Mouse (Mus musculus) neural tube, embryonic 13.5 days (tissue): ENCODE results near the gene Dnah6. TPM values are rescaled to one million over a fixed set of nuclear protein-coding genes. Genes with fewer than 3 reads are reported as not detected.

Experiments
- ATAC-seq: fragments of 200-750 bp; cut with Nextera tagmentation; 2 replicates; pipeline ENCODE4 v1.8.0; 2017; ENCODE audit warnings: low read depth, mild to moderate bottlenecking, moderate TSS enrichment, moderate library complexity
- H3K27ac ChIP-seq: fragments of 300-500 bp; sonication (generic); replicated peaks from 2 replicates; pipeline ENCODE4 v1.5.1; 2015; ENCODE audit warnings: moderate library complexity, mild to moderate bottlenecking, inconsistent platforms
- H3K27me3 ChIP-seq: fragments of 300-500 bp; sonication (generic); 2 replicates; pipeline ENCODE4 v1.6.1; 2015; ENCODE audit warnings: mild to moderate bottlenecking, inconsistent platforms
- H3K36me3 ChIP-seq: fragments of 300-500 bp; sonication (generic); 2 replicates; pipeline ENCODE4 v1.6.1; 2015; ENCODE audit warnings: mild to moderate bottlenecking, inconsistent platforms
- H3K4me1 ChIP-seq: fragments of 300-500 bp; sonication (generic); replicated peaks from 2 replicates; pipeline ENCODE4 v1.6.1; 2015; ENCODE audit warnings: inconsistent platforms
- H3K4me2 ChIP-seq: fragments of 300-500 bp; sonication (generic); 2 replicates; pipeline ENCODE4 v1.6.1; 2015; ENCODE audit warnings: inconsistent platforms, mild to moderate bottlenecking, moderate library complexity
- H3K4me3 ChIP-seq: fragments of 300-500 bp; sonication (generic); 2 replicates; pipeline ENCODE4 v1.5.1; 2015; ENCODE audit warnings: mild to moderate bottlenecking, inconsistent platforms
- H3K9ac ChIP-seq: fragments of 300-500 bp; sonication (generic); 2 replicates; pipeline ENCODE4 v1.6.1; 2015; ENCODE audit warnings: moderate library complexity, mild to moderate bottlenecking, inconsistent platforms
- H3K9me3 ChIP-seq: fragments of 300-500 bp; sonication (generic); 2 replicates; pipeline ENCODE4 v1.6.1; 2016; ENCODE audit warnings: inconsistent platforms
- WGBS: fragments of 180-500 bp; shearing (Covaris S2); methylation state at CpG from one replicate; pipeline ENCODE4 v1.1.7; 2015; 5-methylcytosine and 5-hydroxymethylcytosine counted together
- polyA plus RNA-seq: library from polyadenylated mRNA; unstranded; fragments of >200 nt; fragmentation: Nextera tagmentation; extraction: Ambion mirVana; gene quantifications from 2 replicates; pipeline ENCODE4 v1.2.1, GENCODE M21; 2015

The Dnah6 gene
- polyA plus RNA-seq, 1 experiment from 2014 or later: 0.08 TPM

DNA sequence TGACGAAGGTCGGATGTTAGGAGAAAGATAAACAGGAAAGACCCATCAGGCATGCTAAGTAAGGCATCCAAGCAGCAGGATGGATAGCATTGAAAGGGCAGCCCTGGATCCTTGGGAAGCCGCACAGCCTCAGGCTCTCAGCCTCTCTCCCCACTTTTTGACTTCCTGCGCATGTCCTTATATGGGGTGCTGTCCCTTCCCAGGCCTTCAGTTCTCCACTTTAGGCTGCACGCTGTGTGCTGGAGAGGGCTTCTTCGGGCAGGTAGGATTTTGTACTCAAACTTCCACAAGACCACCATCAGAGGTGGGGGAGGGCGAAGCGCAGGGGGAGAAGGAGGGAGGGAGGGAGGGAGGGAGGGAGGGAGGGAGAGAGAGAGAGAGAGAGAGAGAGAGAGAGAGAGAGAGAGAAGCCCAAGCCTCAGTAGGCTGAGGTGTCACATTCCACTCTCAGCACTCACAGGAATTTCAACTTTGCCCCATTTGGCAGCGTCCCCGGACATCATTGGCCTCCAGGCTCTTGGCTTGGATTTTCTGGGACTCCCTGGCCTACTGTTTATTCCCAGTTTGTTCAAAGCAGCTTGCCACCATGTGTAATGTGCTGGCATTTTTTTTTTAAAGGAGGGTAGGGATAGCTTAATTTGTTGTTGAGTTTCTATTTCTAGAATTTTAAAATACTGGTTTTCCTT lies 1.5 kb upstream of the Dnah6 start:
- no peaks in the 10 kb centered on the region for H3K36me3 ChIP-seq
- H3K27me3 ChIP-seq: no peaks in the 10 kb centered on the region
- no peak overlapping the region for H3K27ac ChIP-seq
- H3K4me2 ChIP-seq: peak overlapping the region; percentile 34
- H3K9ac ChIP-seq: no peak overlapping the region
- ATAC-seq: no peak
- 18% methylated on average over 10 of the region's 10 CpGs for WGBS
- no peaks in the 10 kb centered on the region for H3K9me3 ChIP-seq
- no peak overlapping the region for H3K4me3 ChIP-seq
- peaks cover 10% of the 10 kb centered on the region for H3K4me1 ChIP-seq

- no peaks in the 10 kb centered on the region for H3K9me3 ChIP-seq
- H3K4me2 ChIP-seq: peak overlapping the region; percentile 62
- peak; percentile 85 for ATAC-seq
- H3K9ac ChIP-seq: peak overlapping the region; percentile 52
- H3K36me3 ChIP-seq: no peaks in the 10 kb centered on the region
- peak overlapping the region; percentile 42 for H3K4me3 ChIP-seq
- peak overlapping the region; percentile 71 for H3K27ac ChIP-seq
- peaks cover 10% of the 10 kb centered on the region for H3K4me1 ChIP-seq
- WGBS: 28% methylated on average over 21 of the region's 23 CpGs
- no peaks in the 10 kb centered on the region for H3K27me3 ChIP-seq
Measured at GRCm38 (mm10) chr6:73221958-73222735, 696 bp upstream of the Dnah6 start.

- Histone ChIP-seq H3K27me3 (no peaks in the 10 kb centered on the region), H3K4me3 (no peak overlapping the region), H3K4me1 (no peaks in the 10 kb centered on the region), H3K36me3 (no peaks in the 10 kb centered on the region), H3K9me3 (no peaks in the 10 kb centered on the region), H3K27ac (no peak overlapping the region), H3K4me2 (no peak overlapping the region), H3K9ac (no peak overlapping the region)
- no peak for ATAC-seq
Measured at GRCm38 (mm10) chr6:73211602-73212001, 9.8 kb downstream of the Dnah6 start.

DNA sequence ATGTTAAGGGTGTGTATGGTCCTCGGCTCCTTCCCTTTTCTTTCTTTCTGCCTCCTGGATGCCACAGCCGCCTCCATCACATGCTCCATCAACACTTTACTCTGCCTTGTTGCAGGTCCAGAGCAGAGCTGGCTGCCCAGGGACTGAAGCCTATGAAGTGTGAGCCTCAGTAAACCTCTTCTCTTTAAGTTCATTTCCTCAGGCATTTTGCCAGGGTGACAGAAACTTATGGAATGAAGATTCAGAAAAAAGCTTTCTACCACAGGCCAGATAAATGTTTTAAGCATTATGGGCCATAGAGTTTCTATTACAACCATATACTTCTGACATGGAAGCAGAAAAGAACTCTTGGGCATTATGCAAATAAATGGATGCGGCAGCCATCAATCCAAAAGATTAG lies 10.4 kb downstream of the Dnah6 start:
- H3K27me3 ChIP-seq: no peaks in the 10 kb centered on the region
- no peak overlapping the region for H3K27ac ChIP-seq
- ATAC-seq: no peak
- no peaks in the 10 kb centered on the region for H3K9me3 ChIP-seq
- no peak overlapping the region for H3K4me3 ChIP-seq
- no peaks in the 10 kb centered on the region for H3K36me3 ChIP-seq
- H3K4me2 ChIP-seq: no peak overlapping the region
- WGBS: 91% methylated on average over 3 of the region's 3 CpGs
- H3K4me1 ChIP-seq: no peaks in the 10 kb centered on the region
- H3K9ac ChIP-seq: no peak overlapping the region

- Histone ChIP-seq H3K9me3 (no peaks in the 10 kb centered on the region), H3K27me3 (no peaks in the 10 kb centered on the region), H3K4me3 (no peak overlapping the region), H3K4me1 (no peaks in the 10 kb centered on the region), H3K27ac (no peak overlapping the region), H3K9ac (no peak overlapping the region), H3K4me2 (no peak overlapping the region), H3K36me3 (no peaks in the 10 kb centered on the region)
- 87% methylated on average over 4 of the region's 4 CpGs for WGBS
- ATAC-seq: no peak
Measured at GRCm38 (mm10) chr6:73210445-73210972, 10.9 kb downstream of the Dnah6 start.

- WGBS: 93% methylated on average over 6 of the region's 6 CpGs
- no peak overlapping the region for H3K27ac ChIP-seq
Measured at GRCm38 (mm10) chr6:73209598-73209997, 11.9 kb downstream of the Dnah6 start.

DNA sequence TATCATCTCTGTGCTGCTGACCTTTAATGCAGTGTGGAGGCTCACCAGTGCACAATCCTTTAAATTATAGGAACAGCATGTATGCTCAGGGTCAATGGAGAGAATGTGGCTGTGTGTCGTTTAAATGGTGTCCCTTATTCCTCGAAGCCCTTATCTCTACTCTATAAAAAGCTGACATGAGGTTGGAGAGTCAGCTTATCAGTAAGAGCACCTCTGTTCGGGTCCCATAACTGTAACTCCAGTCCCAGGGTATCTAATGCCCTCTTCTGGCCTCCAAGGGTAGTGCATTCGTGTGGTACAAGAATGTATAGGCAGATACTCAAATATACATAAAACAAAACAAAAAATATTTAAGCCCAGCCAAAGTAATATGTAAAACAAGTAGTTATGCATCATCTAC lies 16.5 kb downstream of the Dnah6 start:
- Histone ChIP-seq H3K27ac (no peak overlapping the region), H3K27me3 (no peaks in the 10 kb centered on the region), H3K4me2 (no peak overlapping the region), H3K36me3 (no peaks in the 10 kb centered on the region), H3K9me3 (no peaks in the 10 kb centered on the region), H3K4me1 (no peaks in the 10 kb centered on the region), H3K9ac (no peak overlapping the region), H3K4me3 (no peak overlapping the region)
- WGBS: 80% methylated on average over 4 of the region's 4 CpGs
- ATAC-seq: no peak

More at GRCm38 (mm10) chr6:73209598-73209997, 11.9 kb downstream of the Dnah6 start:
- no peaks in the 10 kb centered on the region for H3K36me3 ChIP-seq
- H3K9ac ChIP-seq: no peak overlapping the region
- no peak for ATAC-seq
- H3K27me3 ChIP-seq: no peaks in the 10 kb centered on the region
- H3K4me1 ChIP-seq: no peaks in the 10 kb centered on the region
- no peak overlapping the region for H3K4me2 ChIP-seq
- no peaks in the 10 kb centered on the region for H3K9me3 ChIP-seq
- no peak overlapping the region for H3K4me3 ChIP-seq

- no peak overlapping the region for H3K4me2 ChIP-seq
- no peaks in the 10 kb centered on the region for H3K36me3 ChIP-seq
- H3K27me3 ChIP-seq: no peaks in the 10 kb centered on the region
- no peak overlapping the region for H3K4me3 ChIP-seq
- ATAC-seq: no peak
- 83% methylated on average over 2 of the region's 2 CpGs for WGBS
- H3K4me1 ChIP-seq: no peaks in the 10 kb centered on the region
- no peaks in the 10 kb centered on the region for H3K9me3 ChIP-seq
- H3K9ac ChIP-seq: no peak overlapping the region
- H3K27ac ChIP-seq: no peak overlapping the region
Measured at GRCm38 (mm10) chr6:73203724-73204123, 17.7 kb downstream of the Dnah6 start.

DNA sequence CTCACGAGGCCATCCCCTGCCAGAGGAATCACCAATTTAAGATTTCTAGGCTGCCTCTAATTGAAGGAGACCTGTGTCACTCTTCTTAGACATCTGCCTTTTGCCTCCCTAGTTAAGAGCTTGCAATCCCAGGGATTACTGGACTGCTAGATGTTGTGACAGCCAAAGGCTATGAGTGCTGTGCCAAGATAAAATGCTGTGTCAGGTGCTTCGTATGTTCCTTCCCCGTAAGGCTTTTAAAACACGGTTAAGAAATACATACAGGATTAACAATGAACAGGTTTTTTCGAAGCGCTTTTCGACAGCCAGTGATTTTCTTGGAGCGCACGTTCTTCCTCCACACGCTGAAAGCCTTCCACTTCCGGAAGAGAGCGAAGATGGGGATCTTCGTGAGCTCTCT lies 26.2 kb downstream of the Dnah6 start:
- no peak for ATAC-seq
- no peaks in the 10 kb centered on the region for H3K9me3 ChIP-seq
- H3K4me2 ChIP-seq: no peak overlapping the region
- no peaks in the 10 kb centered on the region for H3K36me3 ChIP-seq
- no peak overlapping the region for H3K9ac ChIP-seq
- H3K4me1 ChIP-seq: no peaks in the 10 kb centered on the region
- no peak overlapping the region for H3K4me3 ChIP-seq
- WGBS: 93% methylated on average over 13 of the region's 13 CpGs
- no peak overlapping the region for H3K27ac ChIP-seq
- no peaks in the 10 kb centered on the region for H3K27me3 ChIP-seq

- Histone ChIP-seq H3K9ac (no peak overlapping the region), H3K9me3 (no peaks in the 10 kb centered on the region), H3K36me3 (no peaks in the 10 kb centered on the region), H3K27ac (no peak overlapping the region), H3K4me3 (no peak overlapping the region), H3K27me3 (no peaks in the 10 kb centered on the region), H3K4me2 (no peak overlapping the region), H3K4me1 (no peaks in the 10 kb centered on the region)
- WGBS: 73% methylated on average over 6 of the region's 6 CpGs
- ATAC-seq: no peak
Measured at GRCm38 (mm10) chr6:73190756-73191155, 30.7 kb downstream of the Dnah6 start.

DNA sequence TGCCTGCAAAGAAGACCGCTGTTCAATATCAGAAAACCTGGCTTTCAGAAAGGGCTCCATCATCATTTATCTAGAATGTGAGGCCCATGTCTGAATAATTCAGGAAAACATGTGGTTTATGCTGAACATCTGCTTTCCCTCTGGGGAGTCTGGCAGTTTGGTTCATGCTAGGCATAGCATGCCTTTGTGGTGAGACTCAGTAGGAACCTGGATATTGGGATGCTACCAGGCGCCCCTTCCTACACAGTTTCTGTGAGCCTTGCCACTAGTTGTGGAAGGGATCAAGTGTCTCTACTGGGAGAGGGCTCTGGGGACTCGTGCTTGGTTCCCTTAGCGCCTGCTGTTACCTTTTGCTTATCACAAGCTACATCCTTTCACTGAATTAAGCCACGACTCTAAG lies 37.2 kb downstream of the Dnah6 start:
- no peak overlapping the region for H3K4me2 ChIP-seq
- H3K27me3 ChIP-seq: no peaks in the 10 kb centered on the region
- no peaks in the 10 kb centered on the region for H3K36me3 ChIP-seq
- no peak overlapping the region for H3K4me3 ChIP-seq
- H3K9me3 ChIP-seq: no peaks in the 10 kb centered on the region
- ATAC-seq: no peak
- WGBS: 79% methylated on average over 5 of the region's 5 CpGs
- no peak overlapping the region for H3K27ac ChIP-seq
- no peak overlapping the region for H3K9ac ChIP-seq
- peaks cover 3% of the 10 kb centered on the region; the same call in 1 of the 2 replicates for H3K4me1 ChIP-seq

DNA sequence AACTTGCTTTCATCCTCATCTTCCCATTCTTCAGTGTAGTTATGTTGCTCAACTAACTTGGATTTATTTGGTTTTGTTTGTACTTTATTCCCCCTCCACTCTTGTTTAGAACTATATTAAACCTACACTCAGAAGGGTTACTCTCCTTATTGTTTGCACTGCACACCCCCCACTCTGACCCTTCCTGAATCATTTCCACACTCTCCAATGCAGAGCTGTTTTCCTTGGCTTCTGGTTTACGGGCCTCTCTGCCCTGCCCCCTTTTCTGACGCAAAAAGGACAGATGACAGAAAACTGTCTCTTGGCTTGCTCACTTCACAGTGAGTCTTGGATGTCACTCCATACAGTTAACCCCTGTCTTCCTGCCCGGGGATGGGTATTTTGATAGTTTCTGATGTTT lies 38.5 kb downstream of the Dnah6 start:
- H3K9ac ChIP-seq: no peak overlapping the region
- H3K36me3 ChIP-seq: no peaks in the 10 kb centered on the region
- ATAC-seq: no peak
- no peak overlapping the region for H3K4me2 ChIP-seq
- no peaks in the 10 kb centered on the region for H3K27me3 ChIP-seq
- no peak overlapping the region for H3K4me3 ChIP-seq
- peaks cover 3% of the 10 kb centered on the region; the same call in 1 of the 2 replicates for H3K4me1 ChIP-seq
- no peak overlapping the region for H3K27ac ChIP-seq
- H3K9me3 ChIP-seq: no peaks in the 10 kb centered on the region
- 58% methylated on average over 3 of the region's 3 CpGs for WGBS
